Mouse (Mus musculus) liver, embryonic 13.5 days (tissue): ENCODE measurements at regions not wholly inside any gene's neighbourhood (a gene's known extent, or its start where the extent isn't known, plus 50 kb on each side); places are given as distances from the start of the nearest gene placed in this dataset.

Experiments used
- ATAC-seq: fragments of 200-750 bp; cut with Nextera tagmentation; 2 replicates; pipeline ENCODE4 v1.8.0; 2017; ENCODE audit warnings: low read depth, mild to moderate bottlenecking, moderate number of reproducible peaks, moderate library complexity
- DNase-seq: peaks from one replicate; pipeline ENCODE4 v3.0.0; 2022
- H3K27ac ChIP-seq: fragments of 300-500 bp; sonication (generic); 2 replicates; pipeline ENCODE4 v1.5.1; 2015; ENCODE audit warnings: moderate library complexity, mild to moderate bottlenecking, inconsistent platforms
- H3K27me3 ChIP-seq: fragments of 300-500 bp; sonication (generic); 2 replicates; pipeline ENCODE4 v1.6.1; 2015; ENCODE audit warnings: mild to moderate bottlenecking, inconsistent platforms
- H3K36me3 ChIP-seq: fragments of 300-500 bp; sonication (generic); 2 replicates; pipeline ENCODE4 v1.6.1; 2015; ENCODE audit warnings: mild to moderate bottlenecking, inconsistent platforms
- H3K4me1 ChIP-seq: fragments of 300-500 bp; sonication (generic); replicated peaks from 2 replicates; pipeline ENCODE4 v1.6.1; 2015; ENCODE audit warnings: inconsistent platforms
- H3K4me2 ChIP-seq: fragments of 300-500 bp; sonication (generic); 2 replicates; pipeline ENCODE4 v1.6.1; 2015; ENCODE audit warnings: inconsistent platforms, mild to moderate bottlenecking, moderate library complexity
- H3K4me3 ChIP-seq: fragments of 300-500 bp; sonication (generic); replicated peaks from 2 replicates; pipeline ENCODE4 v1.5.1; 2015; ENCODE audit warnings: mild to moderate bottlenecking, inconsistent platforms
- H3K9ac ChIP-seq: fragments of 300-500 bp; sonication (generic); 2 replicates; pipeline ENCODE4 v1.6.1; 2015; ENCODE audit warnings: mild to moderate bottlenecking, inconsistent platforms
- H3K9me3 ChIP-seq: fragments of 300-500 bp; sonication (generic); replicated peaks from 2 replicates; pipeline ENCODE4 v1.6.1; 2016; ENCODE audit warnings: inconsistent platforms
- WGBS: fragments of 180-500 bp; shearing (Covaris S2); methylation state at CpG from one replicate; pipeline ENCODE4 v1.1.7; 2015; ENCODE audit not compliant: insufficient replicate concordance; 5-methylcytosine and 5-hydroxymethylcytosine counted together

GRCm38 (mm10) chr13:48167976-48168375, 93.1 kb upstream of the Id4 start:
- Histone ChIP-seq H3K4me1 (no peaks in the 10 kb centered on the region), H3K9ac (no peak overlapping the region), H3K4me2 (no peak overlapping the region), H3K36me3 (no peaks in the 10 kb centered on the region), H3K27ac (no peak overlapping the region), H3K4me3 (no peak overlapping the region), H3K9me3 (no peaks in the 10 kb centered on the region), H3K27me3 (no peaks in the 10 kb centered on the region)
- ATAC-seq (no peak), DNase-seq (no peak)
- WGBS = 32% methylated on average over 8 of the region's 8 CpGs

GRCm38 (mm10) chr13:48171309-48171953, 89.6 kb upstream of the Id4 start:
- 42% methylated on average over 16 of the region's 16 CpGs for WGBS
- Histone ChIP-seq H3K27ac (no peak overlapping the region), H3K9ac (no peak overlapping the region), H3K4me2 (no peak overlapping the region), H3K4me1 (no peaks in the 10 kb centered on the region), H3K27me3 (no peaks in the 10 kb centered on the region), H3K4me3 (no peak overlapping the region), H3K9me3 (no peaks in the 10 kb centered on the region), H3K36me3 (no peaks in the 10 kb centered on the region)
- no peak for ATAC-seq
- no peak for DNase-seq

GRCm38 (mm10) chr13:48171994-48172393, 89.0 kb upstream of the Id4 start:
- H3K9me3 ChIP-seq = no peaks in the 10 kb centered on the region
- H3K9ac ChIP-seq = no peak overlapping the region
- H3K4me3 ChIP-seq = no peak overlapping the region
- H3K27ac ChIP-seq = no peak overlapping the region
- H3K36me3 ChIP-seq = no peaks in the 10 kb centered on the region
- H3K27me3 ChIP-seq = no peaks in the 10 kb centered on the region
- DNase-seq = no peak
- no peaks in the 10 kb centered on the region for H3K4me1 ChIP-seq
- 60% methylated on average over 3 of the region's 3 CpGs for WGBS
- no peak overlapping the region for H3K4me2 ChIP-seq
- ATAC-seq = no peak

GRCm38 (mm10) chr13:48192476-48192875, 68.6 kb upstream of the Id4 start:
- no peaks in the 10 kb centered on the region for H3K4me1 ChIP-seq
- H3K9ac ChIP-seq = no peak overlapping the region
- WGBS = 57% methylated on average over 2 of the region's 2 CpGs
- no peak for DNase-seq
- ATAC-seq = no peak
- no peak overlapping the region for H3K4me3 ChIP-seq
- no peaks in the 10 kb centered on the region for H3K36me3 ChIP-seq
- no peaks in the 10 kb centered on the region for H3K27me3 ChIP-seq
- no peaks in the 10 kb centered on the region for H3K9me3 ChIP-seq
- H3K27ac ChIP-seq = no peak overlapping the region
- no peak overlapping the region for H3K4me2 ChIP-seq

GRCm38 (mm10) chr13:48193942-48194341, 67.1 kb upstream of the Id4 start:
- 55% methylated on average over 5 of the region's 5 CpGs for WGBS

GRCm38 (mm10) chr13:48207824-48208223, 53.2 kb upstream of the Id4 start:
- Histone ChIP-seq H3K4me3 (no peak overlapping the region), H3K9me3 (no peaks in the 10 kb centered on the region), H3K4me2 (no peak overlapping the region), H3K4me1 (no peaks in the 10 kb centered on the region), H3K9ac (no peak overlapping the region), H3K27ac (no peak overlapping the region), H3K36me3 (no peaks in the 10 kb centered on the region), H3K27me3 (no peaks in the 10 kb centered on the region)
- DNase-seq (no peak), ATAC-seq (no peak)
- WGBS = 41% methylated on average over 4 of the region's 4 CpGs

More at GRCm38 (mm10) chr13:48193942-48194341, 67.1 kb upstream of the Id4 start:
- Histone ChIP-seq H3K4me3 (no peak overlapping the region), H3K9ac (no peak overlapping the region), H3K36me3 (no peaks in the 10 kb centered on the region), H3K9me3 (no peaks in the 10 kb centered on the region), H3K27ac (no peak overlapping the region), H3K4me2 (no peak overlapping the region), H3K4me1 (no peaks in the 10 kb centered on the region), H3K27me3 (no peaks in the 10 kb centered on the region)
- no peak for DNase-seq
- no peak for ATAC-seq
